Mouse (Mus musculus): ENCODE results near the gene Lrig1. TPM values are rescaled to one million over a fixed set of nuclear protein-coding genes. Genes with fewer than 3 reads are reported as not detected.

The Lrig1 gene
- polyA plus RNA-seq, 1 experiment from 2014 or later = 2.4 TPM

DNA sequence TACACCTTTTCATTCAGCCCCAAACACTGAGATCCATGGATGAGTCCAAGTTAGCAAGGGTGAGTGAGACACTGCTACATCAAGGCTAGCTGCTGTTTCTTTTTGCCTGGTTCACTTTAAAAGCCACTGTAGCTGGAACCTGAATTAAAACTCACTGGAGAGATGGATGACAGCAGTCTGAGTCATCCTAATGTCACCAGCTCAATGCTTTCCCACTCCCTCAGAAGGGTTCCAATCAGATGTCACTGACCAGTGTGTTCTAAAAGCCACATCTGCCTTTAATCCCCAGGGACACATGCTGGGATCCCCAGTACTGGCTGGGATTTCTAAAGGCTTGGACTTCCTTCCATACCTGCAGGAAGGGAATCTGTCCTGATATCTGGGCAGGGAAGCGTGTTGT is 57.9 kb downstream of the Lrig1 start:
- H3K27ac ChIP-seq = no peak overlapping the region
- peaks cover 7% of the 10 kb centered on the region; the same call in 1 of the 2 replicates for H3K27me3 ChIP-seq (replicated peaks)
- ATAC-seq = no peak
- 0 out of 2 replicates have a peak, but pooled peaks cover 3% of the 10 kb centered on the region for H3K4me1 ChIP-seq
- no peak overlapping the region for H3K4me3 ChIP-seq
- no peak overlapping the region for H3K9ac ChIP-seq
- 68% methylated on average over 1 of the region's 1 CpGs for WGBS (ENCODE audit: insufficient replicate concordance)
- H3K9me3 ChIP-seq (replicated peaks) = no peaks in the 10 kb centered on the region
- no peak overlapping the region for H3K4me2 ChIP-seq
- H3K36me3 ChIP-seq = no peaks in the 10 kb centered on the region

DNA sequence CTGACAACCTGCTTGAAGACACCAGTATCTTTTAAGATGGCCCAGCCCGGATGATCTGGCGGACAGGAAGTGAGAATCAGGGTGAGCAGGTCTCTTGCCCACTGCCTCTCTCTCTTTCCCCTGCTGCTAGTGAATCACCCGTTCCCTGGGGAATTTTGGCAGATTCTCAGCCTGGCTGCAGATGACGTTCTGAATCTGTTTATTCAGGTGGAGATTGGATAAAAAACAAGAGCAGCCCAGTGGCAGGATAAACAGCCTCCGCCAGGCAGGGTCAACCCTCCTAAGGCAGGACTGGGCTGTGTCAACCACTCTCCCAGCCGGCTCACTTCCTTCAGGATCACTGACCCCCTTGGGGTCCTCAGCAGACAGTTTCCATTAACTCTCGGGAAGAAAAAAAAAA is 59.7 kb downstream of the Lrig1 start:
- no peaks in the 10 kb centered on the region for H3K36me3 ChIP-seq
- ATAC-seq = no peak
- H3K9me3 ChIP-seq (replicated peaks) = no peaks in the 10 kb centered on the region
- WGBS (ENCODE audit: insufficient replicate concordance) = 37% methylated on average over 7 of the region's 7 CpGs
- H3K4me2 ChIP-seq = no peak overlapping the region
- no peak overlapping the region for H3K4me3 ChIP-seq
- H3K27ac ChIP-seq = no peak overlapping the region
- H3K27me3 ChIP-seq (replicated peaks) = no peaks in the 10 kb centered on the region
- no peak overlapping the region for H3K9ac ChIP-seq
- H3K4me1 ChIP-seq = peaks cover 9% of the 10 kb centered on the region; the same call in 1 of the 2 replicates

DNA sequence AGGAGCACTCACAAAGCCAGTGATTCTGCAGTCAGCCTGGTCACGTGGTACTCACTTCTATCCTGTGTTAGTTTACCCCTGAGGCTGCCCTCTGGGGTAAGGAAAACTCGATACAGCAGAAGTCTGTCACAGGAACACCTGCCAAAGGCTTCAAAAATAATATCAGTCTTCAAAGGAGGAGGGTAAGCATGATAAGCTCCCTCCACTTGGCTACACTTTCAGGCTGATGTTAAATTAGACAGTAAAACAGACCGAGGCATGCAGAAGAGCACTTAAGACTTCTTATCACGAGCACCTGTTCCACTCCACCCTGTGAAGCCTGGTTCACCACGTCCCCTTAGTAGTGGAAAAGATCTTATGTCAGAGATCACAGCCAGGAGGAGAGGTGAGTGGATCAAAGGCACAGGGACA is 62.9 kb downstream of the Lrig1 start:
- no peak overlapping the region for H3K4me2 ChIP-seq
- ATAC-seq = peak; percentile 74
- H3K9ac ChIP-seq = no peak overlapping the region
- no peaks in the 10 kb centered on the region for H3K36me3 ChIP-seq
- H3K27ac ChIP-seq = no peak overlapping the region
- no peaks in the 10 kb centered on the region for H3K9me3 ChIP-seq (replicated peaks)
- 29% methylated on average over 5 of the region's 5 CpGs for WGBS (ENCODE audit: insufficient replicate concordance)
- H3K4me1 ChIP-seq = peaks cover 9% of the 10 kb centered on the region; the same call in 1 of the 2 replicates
- H3K27me3 ChIP-seq (replicated peaks) = no peaks in the 10 kb centered on the region
- no peak overlapping the region for H3K4me3 ChIP-seq

DNA sequence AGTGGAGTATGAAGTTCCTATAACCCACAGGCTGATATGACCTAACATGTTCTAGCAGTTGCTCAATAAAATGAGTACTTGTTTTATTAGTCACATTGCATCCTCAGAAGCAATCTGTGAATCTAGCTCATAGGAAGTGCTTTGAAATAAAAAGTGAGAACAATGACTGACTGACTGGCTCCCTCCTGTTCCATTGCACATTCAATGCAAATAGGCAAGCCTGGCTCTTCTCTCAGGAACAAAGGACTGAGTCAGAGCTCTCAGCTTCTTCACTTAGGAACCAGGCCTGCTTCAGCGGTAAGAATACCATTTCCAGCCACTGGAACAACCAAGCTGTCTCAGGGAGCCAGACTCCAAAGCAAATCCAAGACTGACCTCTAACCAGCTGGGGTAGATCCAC is 64.6 kb downstream of the Lrig1 start:
- H3K4me3 ChIP-seq = no peak overlapping the region
- ATAC-seq = no peak
- no peak overlapping the region for H3K4me2 ChIP-seq
- H3K27me3 ChIP-seq (replicated peaks) = no peaks in the 10 kb centered on the region
- no peaks in the 10 kb centered on the region for H3K9me3 ChIP-seq (replicated peaks)
- WGBS (ENCODE audit: insufficient replicate concordance) = 64% methylated on average over 1 of the region's 1 CpGs
- no peak overlapping the region for H3K27ac ChIP-seq
- H3K36me3 ChIP-seq = no peaks in the 10 kb centered on the region
- H3K9ac ChIP-seq = no peak overlapping the region
- H3K4me1 ChIP-seq = peaks cover 9% of the 10 kb centered on the region; the same call in 1 of the 2 replicates

DNA sequence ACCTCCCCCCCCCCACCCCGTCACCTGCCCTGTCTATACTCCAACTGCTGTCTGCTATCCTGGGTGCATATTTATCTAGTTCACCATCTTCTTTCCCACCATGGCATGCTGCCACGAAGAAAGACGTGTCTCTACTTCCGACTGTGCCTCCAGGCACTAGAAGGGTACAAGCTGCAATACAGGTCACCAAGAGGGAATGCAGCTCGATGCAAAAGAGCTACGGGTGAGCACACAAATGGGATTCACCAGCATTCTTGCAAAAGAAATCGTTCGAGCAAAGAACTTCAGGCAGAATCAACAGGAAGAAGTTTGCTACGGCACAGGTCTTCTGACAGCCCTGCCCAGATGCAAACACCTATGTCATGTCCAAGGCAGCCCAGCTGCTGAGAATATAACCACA is 65.2 kb downstream of the Lrig1 start:
- H3K9ac ChIP-seq = no peak overlapping the region
- no peaks in the 10 kb centered on the region for H3K9me3 ChIP-seq (replicated peaks)
- H3K27me3 ChIP-seq (replicated peaks) = no peaks in the 10 kb centered on the region
- 72% methylated on average over 9 of the region's 9 CpGs for WGBS (ENCODE audit: insufficient replicate concordance)
- H3K4me2 ChIP-seq = no peak overlapping the region
- H3K4me3 ChIP-seq = no peak overlapping the region
- H3K4me1 ChIP-seq = peaks cover 9% of the 10 kb centered on the region; the same call in 1 of the 2 replicates
- no peaks in the 10 kb centered on the region for H3K36me3 ChIP-seq
- no peak overlapping the region for H3K27ac ChIP-seq
- no peak for ATAC-seq

DNA sequence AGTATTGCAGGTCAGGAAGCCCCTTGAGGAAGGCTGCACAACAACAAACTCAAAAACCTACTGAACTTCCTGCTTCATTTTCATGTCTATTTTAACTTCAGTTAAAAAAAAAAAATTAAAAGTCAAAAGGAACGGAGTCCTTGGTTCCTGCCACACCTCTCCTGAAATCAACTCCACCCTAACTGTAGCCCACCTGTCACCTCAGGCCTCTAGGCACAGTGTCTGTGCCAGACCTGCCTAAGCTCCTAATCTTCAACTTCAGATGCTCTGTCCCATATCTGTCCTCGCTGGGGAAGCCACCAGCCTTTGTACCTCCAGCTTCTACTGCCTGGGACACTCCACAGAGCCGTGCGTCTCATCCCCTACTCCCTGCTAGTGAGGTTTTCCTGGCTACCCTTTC is 65.7 kb downstream of the Lrig1 start:
- Histone ChIP-seq H3K4me3 (no peak overlapping the region), H3K27ac (no peak overlapping the region), H3K36me3 (no peaks in the 10 kb centered on the region), H3K4me1 (peaks cover 9% of the 10 kb centered on the region; the same call in 1 of the 2 replicates), H3K9ac (no peak overlapping the region), H3K9me3 (replicated peaks) (no peaks in the 10 kb centered on the region), H3K4me2 (no peak overlapping the region), H3K27me3 (replicated peaks) (no peaks in the 10 kb centered on the region)
- 53% methylated on average over 4 of the region's 4 CpGs for WGBS (ENCODE audit: insufficient replicate concordance)
- peak; percentile 56; the same call in 1 of the 2 replicates for ATAC-seq

DNA sequence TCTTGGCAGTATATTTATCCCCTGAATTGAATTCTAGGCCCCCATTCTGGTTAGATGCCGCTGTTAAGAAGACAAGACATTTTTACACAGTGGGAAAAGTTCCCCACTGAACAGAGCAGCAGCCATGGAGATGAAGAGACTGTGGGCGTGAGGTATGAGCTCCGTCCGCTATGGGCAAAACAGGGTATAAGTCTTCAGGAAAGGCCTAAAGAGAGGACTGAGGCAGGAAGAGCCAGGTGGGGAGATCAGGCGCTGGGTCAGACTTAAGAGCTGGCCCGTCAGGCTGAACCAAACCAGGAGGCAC is 68.2 kb downstream of the Lrig1 start:
- ATAC-seq = no peak
- peaks cover 4% of the 10 kb centered on the region; the same call in 1 of the 2 replicates for H3K27me3 ChIP-seq (replicated peaks)
- no peaks in the 10 kb centered on the region for H3K36me3 ChIP-seq
- no peak overlapping the region for H3K27ac ChIP-seq
- H3K9ac ChIP-seq = no peak overlapping the region
- no peak overlapping the region for H3K4me3 ChIP-seq
- no peaks in the 10 kb centered on the region for H3K9me3 ChIP-seq (replicated peaks)
- WGBS (ENCODE audit: insufficient replicate concordance) = 73% methylated on average over 6 of the region's 6 CpGs
- H3K4me2 ChIP-seq = no peak overlapping the region
- H3K4me1 ChIP-seq = peaks cover 3% of the 10 kb centered on the region; the same call in 1 of the 2 replicates

DNA sequence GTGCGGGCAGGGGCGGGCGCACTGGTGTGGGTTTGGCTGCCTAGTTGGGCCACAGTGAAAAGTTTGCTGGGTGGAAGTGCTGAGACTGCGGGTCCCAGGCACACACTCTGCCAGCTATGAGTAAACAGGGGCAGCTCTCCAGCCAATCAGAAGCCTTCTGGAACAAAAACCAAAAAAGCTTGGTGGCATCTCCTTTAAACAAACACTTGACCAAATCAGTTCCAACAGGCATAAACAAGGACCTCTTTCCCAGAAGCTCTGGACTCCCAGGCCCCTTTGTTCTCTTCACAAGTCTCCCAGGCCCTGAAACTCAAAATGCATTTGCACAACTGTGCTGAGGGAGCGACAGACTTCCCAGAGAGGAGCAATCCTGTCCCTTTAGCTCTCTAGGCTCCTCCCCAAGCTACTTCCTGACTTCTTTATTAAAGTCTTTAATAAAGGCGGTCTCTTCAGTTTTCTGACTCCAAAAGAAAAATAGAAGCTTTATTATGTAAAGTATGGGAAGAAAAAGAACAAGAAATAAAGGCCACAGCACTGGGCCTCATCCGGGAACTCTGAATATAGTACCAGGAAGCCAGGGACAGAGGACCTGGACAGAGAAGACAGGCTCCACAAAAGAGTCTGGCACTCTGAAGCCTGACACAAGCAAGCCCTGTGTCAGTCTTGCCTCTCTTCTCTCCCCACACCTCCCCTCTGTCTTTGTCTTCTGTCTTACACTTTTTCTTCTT is 68.7 kb downstream of the Lrig1 start:
- H3K4me2 ChIP-seq = no peak overlapping the region
- H3K4me3 ChIP-seq = no peak overlapping the region
- peaks cover 4% of the 10 kb centered on the region; the same call in 1 of the 2 replicates for H3K27me3 ChIP-seq (replicated peaks)
- ATAC-seq = no peak
- no peaks in the 10 kb centered on the region; the same call in 1 of the 2 replicates for H3K36me3 ChIP-seq
- no peaks in the 10 kb centered on the region for H3K9me3 ChIP-seq (replicated peaks)
- no peak overlapping the region for H3K27ac ChIP-seq
- H3K4me1 ChIP-seq = no peaks in the 10 kb centered on the region
- no peak overlapping the region for H3K9ac ChIP-seq
- 74% methylated on average over 7 of the region's 7 CpGs for WGBS (ENCODE audit: insufficient replicate concordance)

GRCm38 (mm10) chr6:94628787-94629186 is 71.2 kb downstream of the Lrig1 start:
- ATAC-seq = no peak

GRCm38 (mm10) chr6:94627714-94628595 is 72.0 kb downstream of the Lrig1 start:
- no peak overlapping the region for H3K27ac ChIP-seq

More at GRCm38 (mm10) chr6:94628787-94629186, 71.2 kb downstream of the Lrig1 start:
- WGBS (ENCODE audit: insufficient replicate concordance) = 71% methylated on average over 6 of the region's 6 CpGs
- peaks cover 4% of the 10 kb centered on the region; the same call in 1 of the 2 replicates for H3K27me3 ChIP-seq (replicated peaks)
- H3K4me1 ChIP-seq = no peaks in the 10 kb centered on the region
- H3K9me3 ChIP-seq (replicated peaks) = no peaks in the 10 kb centered on the region
- no peak overlapping the region for H3K4me2 ChIP-seq
- no peak overlapping the region for H3K4me3 ChIP-seq
- H3K36me3 ChIP-seq = no peaks in the 10 kb centered on the region; the same call in 1 of the 2 replicates
- no peak overlapping the region for H3K9ac ChIP-seq
- H3K27ac ChIP-seq = no peak overlapping the region

GRCm38 (mm10) chr6:94626807-94627206 is 73.2 kb downstream of the Lrig1 start:
- Histone ChIP-seq H3K9me3 (replicated peaks) (no peaks in the 10 kb centered on the region), H3K4me2 (no peak overlapping the region), H3K27ac (no peak overlapping the region), H3K9ac (no peak overlapping the region), H3K4me3 (no peak overlapping the region), H3K36me3 (peaks cover 3% of the 10 kb centered on the region; the same call in 1 of the 2 replicates), H3K4me1 (no peaks in the 10 kb centered on the region), H3K27me3 (replicated peaks) (peaks cover 4% of the 10 kb centered on the region; the same call in 1 of the 2 replicates)
- ATAC-seq = no peak
- 40% methylated on average over 2 of the region's 2 CpGs for WGBS (ENCODE audit: insufficient replicate concordance)

More at GRCm38 (mm10) chr6:94627714-94628595, 72.0 kb downstream of the Lrig1 start:
- no peak overlapping the region for H3K4me3 ChIP-seq
- peaks cover 4% of the 10 kb centered on the region; the same call in 1 of the 2 replicates for H3K27me3 ChIP-seq (replicated peaks)
- no peak for ATAC-seq
- no peaks in the 10 kb centered on the region; the same call in 1 of the 2 replicates for H3K36me3 ChIP-seq
- H3K9me3 ChIP-seq (replicated peaks) = no peaks in the 10 kb centered on the region
- H3K9ac ChIP-seq = no peak overlapping the region
- H3K4me1 ChIP-seq = no peaks in the 10 kb centered on the region
- 57% methylated on average over 15 of the region's 15 CpGs for WGBS (ENCODE audit: insufficient replicate concordance)
- no peak overlapping the region for H3K4me2 ChIP-seq

DNA sequence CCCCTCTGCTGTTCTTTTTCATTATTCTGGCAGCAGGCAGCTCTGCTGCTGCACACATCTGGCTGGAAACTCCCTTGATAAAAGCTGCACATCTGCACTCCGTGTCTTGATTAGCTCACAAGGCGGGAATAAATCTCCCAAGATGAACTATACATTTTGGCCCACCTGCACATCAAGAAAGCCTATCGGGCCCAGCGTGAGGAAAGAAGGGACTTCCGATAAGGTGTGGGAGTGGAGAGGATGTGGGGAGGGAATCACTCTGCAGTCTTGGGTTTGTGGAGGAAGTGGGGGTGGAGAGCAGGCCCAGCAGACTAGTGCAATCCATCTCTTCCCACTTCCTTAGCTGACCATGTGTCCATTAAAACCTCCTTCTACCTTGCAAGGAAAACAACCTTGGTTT is 74.1 kb downstream of the Lrig1 start:
- H3K36me3 ChIP-seq = peaks cover 3% of the 10 kb centered on the region; the same call in 1 of the 2 replicates

More for the DNA sequence above, 74.1 kb downstream of the Lrig1 start:
- Histone ChIP-seq H3K27me3 (replicated peaks) (peaks cover 4% of the 10 kb centered on the region; the same call in 1 of the 2 replicates), H3K4me2 (no peak overlapping the region), H3K27ac (no peak overlapping the region), H3K9me3 (replicated peaks) (no peaks in the 10 kb centered on the region), H3K9ac (no peak overlapping the region), H3K4me3 (no peak overlapping the region), H3K4me1 (no peaks in the 10 kb centered on the region)
- 30% methylated on average over 5 of the region's 5 CpGs for WGBS (ENCODE audit: insufficient replicate concordance)
- no peak for ATAC-seq

All from liver, embryonic 12.5 days (tissue).